Mouse (Mus musculus) MEL (cell line): ENCODE results near the gene Nfix. TPM values are rescaled to one million over a fixed set of nuclear protein-coding genes. Genes with fewer than 3 reads are reported as not detected.

Experiments used
- DNase-seq: peaks from one replicate; pipeline ENCODE4 v3.0.0; 2011; ENCODE audit warnings: low read depth, low spot score
- H3K27ac ChIP-seq: 2 replicates; pipeline ENCODE4 v1.5.1; 2012; ENCODE audit warnings: low read depth, mild to moderate bottlenecking, control low read depth, low read length, moderate library complexity; ENCODE audit not compliant: control insufficient read depth
- H3K27me3 ChIP-seq, 2 experiments: fragments of 150-350 bp in 1 of 2; sonication (generic) in 1 of 2; 2 replicates each; pipeline ENCODE4 v1.6.1; 2012; ENCODE audit warnings: low read length in 2 of 2, mild to moderate bottlenecking in 2 of 2, improper control_type of control experiment in 1 of 2, moderate library complexity in 1 of 2; ENCODE audit not compliant: insufficient read depth in 2 of 2, control insufficient read depth in 1 of 2
- H3K36me3 ChIP-seq, 2 experiments: 2 replicates each; pipeline ENCODE4 v1.6.1; 2012 to 2014; ENCODE audit warnings: low read length in 2 of 2, improper control_type of control experiment in 1 of 2, inconsistent platforms in 1 of 2, mild to moderate bottlenecking in 1 of 2; ENCODE audit not compliant: insufficient read depth in 2 of 2, control insufficient read depth in 1 of 2
- H3K4me1 ChIP-seq, 2 experiments: fragments of 150-350 bp in 1 of 2; sonication (generic) in 1 of 2; 2 replicates each; pipeline ENCODE4 v1.6.1; 2012; ENCODE audit warnings: low read length in 2 of 2, improper control_type of control experiment in 1 of 2, mild to moderate bottlenecking in 1 of 2; ENCODE audit not compliant: insufficient read depth in 2 of 2, control insufficient read depth in 1 of 2
- H3K4me3 ChIP-seq, 2 experiments: fragments of 150-350 bp in 1 of 2; sonication (generic) in 1 of 2; 2 replicates each; pipeline ENCODE4 v1.5.1; 2012; ENCODE audit warnings: low read depth in 2 of 2, low read length in 2 of 2, mild to moderate bottlenecking in 2 of 2, moderate library complexity in 2 of 2, control low read depth in 1 of 2, improper control_type of control experiment in 1 of 2; ENCODE audit not compliant: control insufficient read depth in 1 of 2, insufficient read depth in 1 of 2
- H3K79me2 ChIP-seq: 2 replicates; pipeline ENCODE4 v1.6.1; 2012; ENCODE audit warnings: mild to moderate bottlenecking, low read length, moderate library complexity; ENCODE audit not compliant: control insufficient read depth, poor library complexity, insufficient read depth
- H3K9ac ChIP-seq: 2 replicates; pipeline ENCODE4 v1.6.1; 2012; ENCODE audit warnings: low read depth, mild to moderate bottlenecking, control low read depth, low read length, moderate library complexity; ENCODE audit not compliant: control insufficient read depth, poor library complexity, severe bottlenecking
- H3K9me3 ChIP-seq: fragments of 150-350 bp; sonication (generic); replicated peaks from 2 replicates; pipeline ENCODE4 v1.6.1; 2012; ENCODE audit warnings: mild to moderate bottlenecking, low read length, improper control_type of control experiment, moderate library complexity; ENCODE audit not compliant: insufficient read depth
- CTCF ChIP-seq, 3 experiments: IDR thresholded peaks in 2 of 3; conservative IDR thresholded peaks in 1 of 3; 2 replicates each; pipeline ENCODE4 v1.5.1; 2011 to 2012; ENCODE audit warnings: low read length in 3 of 3, low read depth in 2 of 3, mild to moderate bottlenecking in 2 of 3, improper control_type of control experiment in 1 of 3, inconsistent platforms in 1 of 3, mixed read lengths in 1 of 3, moderate library complexity in 1 of 3; ENCODE audit not compliant: control insufficient read depth in 1 of 3, insufficient read depth in 1 of 3, poor library complexity in 1 of 3, severe bottlenecking in 1 of 3
- ELF1 ChIP-seq: IDR thresholded peaks from 2 replicates; pipeline ENCODE4 v1.6.1; 2014; ENCODE audit warnings: low read depth, mild to moderate bottlenecking, inconsistent platforms, low read length, improper control_type of control experiment, moderate library complexity
- HCFC1 ChIP-seq: IDR thresholded peaks from 2 replicates; pipeline ENCODE4 v1.6.1; 2012; ENCODE audit warnings: low read depth, mild to moderate bottlenecking, inconsistent platforms, low read length, improper control_type of control experiment, moderate library complexity
- KAT2A ChIP-seq: conservative IDR thresholded peaks from 2 replicates; pipeline ENCODE4 v1.6.1; 2012; ENCODE audit warnings: low read depth, low read length, improper control_type of control experiment, inconsistent platforms
- NELFE ChIP-seq: IDR thresholded peaks from 2 replicates; pipeline ENCODE4 v1.6.1; 2011; ENCODE audit warnings: low read depth, low read length, improper control_type of control experiment
- POLR2A ChIP-seq, 2 experiments: IDR thresholded peaks; 2 replicates each; pipeline ENCODE4 v1.6.1; 2011 to 2012; ENCODE audit warnings: low read length in 2 of 2, mild to moderate bottlenecking in 2 of 2, control low read depth in 1 of 2, improper control_type of control experiment in 1 of 2, low read depth in 1 of 2, moderate library complexity in 1 of 2; ENCODE audit not compliant: control insufficient read depth in 1 of 2, insufficient read depth in 1 of 2, poor library complexity in 1 of 2
- POLR2AphosphoS2 ChIP-seq: IDR thresholded peaks from 2 replicates; pipeline ENCODE4 v1.6.1; 2011; ENCODE audit warnings: low read length, improper control_type of control experiment
- POLR2AphosphoS5 ChIP-seq: IDR thresholded peaks from 2 replicates; pipeline ENCODE4 v1.6.1; 2012; ENCODE audit warnings: low read depth, borderline replicate concordance, mild to moderate bottlenecking, inconsistent platforms, low read length, moderate library complexity, mixed read lengths
- RAD21 ChIP-seq: IDR thresholded peaks from 2 replicates; pipeline ENCODE4 v1.6.1; 2011; ENCODE audit warnings: mild to moderate bottlenecking, low read depth, low read length, improper control_type of control experiment
- SIN3A ChIP-seq: IDR thresholded peaks from 2 replicates; pipeline ENCODE4 v1.6.1; 2012; ENCODE audit warnings: low read length, improper control_type of control experiment, inconsistent platforms
- SMC3 ChIP-seq: IDR thresholded peaks from 2 replicates; pipeline ENCODE4 v1.6.1; 2011; ENCODE audit warnings: low read depth, low read length, improper control_type of control experiment
- TAL1 ChIP-seq: IDR thresholded peaks from 2 replicates; pipeline ENCODE4 v1.6.1; 2012; ENCODE audit warnings: mild to moderate bottlenecking, inconsistent platforms, low read length, moderate library complexity, mixed read lengths
- TCF12 ChIP-seq: IDR thresholded peaks from 2 replicates; pipeline ENCODE4 v1.6.1; 2014; ENCODE audit warnings: low read depth, mild to moderate bottlenecking, inconsistent platforms, low read length, improper control_type of control experiment, moderate library complexity
- USF1 ChIP-seq: IDR thresholded peaks from 2 replicates; pipeline ENCODE4 v1.6.1; 2014; ENCODE audit warnings: low read depth, mild to moderate bottlenecking, inconsistent platforms, low read length, improper control_type of control experiment, moderate library complexity
- ZC3H11A ChIP-seq: IDR thresholded peaks from 2 replicates; pipeline ENCODE4 v1.6.1; 2012; ENCODE audit warnings: low read depth, mild to moderate bottlenecking, inconsistent platforms, low read length, improper control_type of control experiment
- ZKSCAN1 ChIP-seq: IDR thresholded peaks from 2 replicates; pipeline ENCODE4 v1.6.1; 2012; ENCODE audit warnings: low read depth, mild to moderate bottlenecking, inconsistent platforms, low read length, improper control_type of control experiment, moderate library complexity
- ZNF384 ChIP-seq: IDR thresholded peaks from 2 replicates; pipeline ENCODE4 v1.6.1; 2012; ENCODE audit warnings: low read depth, mild to moderate bottlenecking, inconsistent platforms, low read length, improper control_type of control experiment
- polyA plus RNA-seq, 2 experiments: library from polyadenylated mRNA; stranded (reverse) in 1 of 2; unstranded in 1 of 2; fragments of >175 nt in 1 of 2; fragments of >200 nt in 1 of 2; gene quantifications; 2 replicates each; pipeline versions ENCODE4 v1.2.1 to v1.2.4; 2012; ENCODE audit warnings: low replicate concordance in 2 of 2, low read depth in 1 of 2; ENCODE audit not compliant: insufficient read length in 2 of 2, insufficient read depth in 1 of 2, missing spikeins in 1 of 2
- total RNA-seq: library from RNA; depleted of rRNA; stranded (reverse); fragments of 300-350 nt; gene quantifications from 2 replicates; pipeline ENCODE4 v1.2.3, GENCODE M21; 2012

Nfix gene
- total and polyA plus RNA-seq, 3 experiments: 14.4 to 29.1 TPM; not detected in 1

DNA sequence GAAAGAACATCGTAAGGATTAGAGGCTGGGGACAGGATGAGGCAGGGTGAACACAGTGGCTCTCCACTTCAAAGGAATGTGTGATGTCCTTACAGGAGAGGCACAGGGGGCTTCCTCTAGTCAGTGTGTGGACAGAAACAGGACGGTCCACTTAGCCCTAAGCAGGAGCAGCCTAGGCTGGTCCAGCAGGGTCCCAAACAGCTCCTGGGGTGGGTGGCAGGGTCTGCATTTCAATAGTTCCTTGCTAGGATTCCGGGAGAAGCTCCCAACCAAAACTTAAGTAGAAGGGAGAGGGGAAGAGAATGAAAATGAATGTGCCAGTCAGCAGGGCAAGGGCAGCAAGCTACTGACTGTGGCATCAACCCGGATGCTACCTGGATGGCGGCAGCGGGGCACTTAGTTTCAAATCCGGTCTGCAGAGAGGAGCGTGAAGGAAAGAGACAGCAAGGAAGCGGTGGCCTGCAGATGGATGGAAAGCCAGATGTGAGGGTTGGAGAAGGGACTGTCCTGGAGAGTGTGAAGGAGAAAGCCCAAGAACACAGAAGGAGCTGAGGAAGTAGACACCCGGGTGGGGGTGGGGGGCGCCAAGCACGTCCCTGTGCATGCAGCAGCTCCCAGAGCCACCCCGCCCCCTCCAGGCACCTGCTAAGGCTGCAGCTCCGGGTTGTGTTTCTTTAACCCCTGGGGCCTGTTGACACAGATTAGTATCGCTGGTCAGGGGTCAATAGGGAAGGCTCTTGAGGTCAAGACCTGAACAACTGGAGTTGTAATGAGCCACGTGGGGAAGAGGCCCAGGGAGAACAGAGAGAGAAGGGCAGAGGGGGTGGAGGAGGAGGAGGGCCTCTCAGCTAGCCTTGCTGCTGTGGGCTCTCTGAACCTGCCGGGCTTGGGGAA, 54.9 kb downstream of the Nfix start:
- TF ChIP-seq RAD21 (no peak), ZNF384 (no peak), HCFC1 (no peak), POLR2AphosphoS5 (no peak), SIN3A (no peak), POLR2AphosphoS2 (no peak), ZC3H11A (no peak), KAT2A (no peak), SMC3 (no peak), NELFE (no peak), CTCF (IDR thresholded peaks at IDR 0.05 in 2 of 3, conservative IDR thresholded peaks at IDR 0.05 in 1 of 3; ENCODE audit: control insufficient read depth in 1 of 3, insufficient read depth in 1 of 3, low read depth in 2 of 3, low read length in 3 of 3, poor library complexity in 1 of 3, severe bottlenecking in 1 of 3) (no peak), ZKSCAN1 (no peak), TAL1 (no peak), POLR2A (IDR thresholded peaks at IDR 0.05; ENCODE audit: control insufficient read depth in 1 of 2, insufficient read depth in 1 of 2, low read depth in 1 of 2, low read length in 2 of 2, poor library complexity in 1 of 2) (no peak)
- Histone ChIP-seq H3K9me3 (no peaks in the 10 kb centered on the region), H3K79me2 (no peaks in the 10 kb centered on the region), H3K9ac (no peak overlapping the region), H3K36me3 (no peaks in the 10 kb centered on the region; a peak in 2 of 4 replicates), H3K4me3 (no peak overlapping the region), H3K27ac (no peak overlapping the region), H3K27me3 (no peaks in the 10 kb centered on the region), H3K4me1 (peaks cover 3 to 7% of the 10 kb centered on the region in 2 experiments; a peak in 2 of 4 replicates)
- no peak for DNase-seq

GRCm38 (mm10) chr8:84743517-84744420, 56.4 kb downstream of the Nfix start:
- Histone ChIP-seq H3K36me3 (no peaks in the 10 kb centered on the region; a peak in 2 of 4 replicates), H3K27me3 (no peaks in the 10 kb centered on the region), H3K4me3 (no peak overlapping the region), H3K9ac (no peak overlapping the region)
- TF ChIP-seq SIN3A (no peak), RAD21 (no peak), TCF12 (no peak), USF1 (no peak), ELF1 (no peak)
- TF ChIP-seq, all 39 proteins: peak for 0
- DNase-seq: no peak
- H3K27ac ChIP-seq: no peak overlapping the region
- H3K79me2 ChIP-seq: no peaks in the 10 kb centered on the region
- no peaks in the 10 kb centered on the region for H3K9me3 ChIP-seq
- peaks cover 3 to 7% of the 10 kb centered on the region in 2 experiments; a peak in 2 of 4 replicates for H3K4me1 ChIP-seq
